Mouse (Mus musculus) myocyte (in vitro differentiated cells): ENCODE data around the gene Wasf1.

Source experiments
- CEBPB ChIP-seq: IDR thresholded peaks from 2 replicates; pipeline ENCODE4 v1.6.1; 2011; ENCODE audit warnings: mild to moderate bottlenecking, moderate library complexity; ENCODE audit not compliant: poor library complexity, insufficient read depth, severe bottlenecking
- E2F4 ChIP-seq: IDR thresholded peaks from one replicate; pipeline ENCODE4 v1.6.1; 2011; ENCODE audit warnings: mild to moderate bottlenecking, control low read depth, moderate library complexity; ENCODE audit not compliant: insufficient read depth
- MAX ChIP-seq: IDR thresholded peaks from one replicate; pipeline ENCODE4 v1.6.1; 2011; ENCODE audit warnings: low read depth, mild to moderate bottlenecking, control low read depth
- POLR2A ChIP-seq: IDR thresholded peaks from one replicate; pipeline ENCODE4 v1.6.1; 2011; ENCODE audit warnings: low read depth, mild to moderate bottlenecking, control low read depth, moderate library complexity; ENCODE audit not compliant: insufficient read length
- POLR2AphosphoS2 ChIP-seq: IDR thresholded peaks from one replicate; pipeline ENCODE4 v1.6.1; 2011; ENCODE audit warnings: low read depth, control low read depth; ENCODE audit not compliant: insufficient read length
- REST ChIP-seq: IDR thresholded peaks from one replicate; pipeline ENCODE4 v1.6.1; 2011; ENCODE audit warnings: mild to moderate bottlenecking, control low read depth, moderate library complexity; ENCODE audit not compliant: insufficient read depth, insufficient read length
- SRF ChIP-seq: IDR thresholded peaks from one replicate; pipeline ENCODE4 v1.6.1; 2011; ENCODE audit warnings: low read depth; ENCODE audit not compliant: control insufficient read depth, insufficient read length
- TCF12 ChIP-seq: IDR thresholded peaks from one replicate; pipeline ENCODE4 v1.6.1; 2011; ENCODE audit warnings: mild to moderate bottlenecking, control low read depth; ENCODE audit not compliant: poor library complexity, insufficient read depth, severe bottlenecking
- USF1 ChIP-seq: IDR thresholded peaks from one replicate; pipeline ENCODE4 v1.6.1; 2011; ENCODE audit warnings: low read depth, mild to moderate bottlenecking, control low read depth, moderate library complexity

DNA sequence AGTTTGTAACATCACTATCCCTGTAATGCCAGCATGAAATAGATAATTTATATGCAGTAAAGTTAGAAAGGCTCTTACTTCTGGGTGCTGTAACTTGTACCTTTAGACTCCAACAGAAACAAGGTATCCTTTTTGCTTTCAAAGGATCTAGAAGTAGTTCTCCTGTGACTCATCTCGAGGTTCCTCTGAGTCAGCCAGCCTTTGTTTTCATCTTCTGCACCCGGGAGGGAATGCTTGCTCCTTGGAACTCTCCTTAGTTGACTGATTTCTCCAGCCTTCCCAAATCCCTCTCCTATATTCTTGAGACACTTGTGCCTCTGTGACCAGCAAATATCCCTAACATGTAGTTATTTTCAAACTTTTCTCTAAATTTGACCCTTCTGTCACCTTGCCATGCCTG is 25.3 kb downstream of the Wasf1 start:
- no peak for TF ChIP-seq POLR2A
- no peak for TF ChIP-seq SRF
- no peak for TF ChIP-seq TCF12
- no peak for TF ChIP-seq MAX
- no peak for TF ChIP-seq E2F4
- TF ChIP-seq CEBPB: no peak
- TF ChIP-seq POLR2AphosphoS2: no peak
- no peak for TF ChIP-seq REST
- no peak for TF ChIP-seq USF1
